Mouse (Mus musculus): ENCODE measurements around the gene Arpin. TPM values are rescaled to one million over a fixed set of nuclear protein-coding genes. Genes with fewer than 3 reads are reported as not detected.
A peak's percentile ranks its signal among the peaks of the same experiment; 100 is the strongest.

Arpin gene
- total and polyA plus RNA-seq, 3 experiments = not detected

- Histone ChIP-seq H3K27ac (ENCODE audit: insufficient read depth, low read depth) (no peak overlapping the region), H3K4me2 (ENCODE audit: insufficient read depth, low read depth, poor library complexity, severe bottlenecking) (no peak overlapping the region), H3K27me3 (replicated peaks) (peaks cover 2% of the 10 kb centered on the region), H3K4me1 (ENCODE audit: control insufficient read depth in 1 of 2, insufficient read depth in 2 of 2) (peaks cover 0 to 5% of the 10 kb centered on the region in 2 experiments; a peak in 3 of 4 replicates), H3K79me2 (replicated peaks; ENCODE audit: control insufficient read depth, extremely low read depth, insufficient read depth, poor library complexity, severe bottlenecking) (no peaks in the 10 kb centered on the region), H3K9ac (ENCODE audit: insufficient read depth, low read depth) (no peak overlapping the region), H3K9me3 (replicated peaks; ENCODE audit: low read length) (no peaks in the 10 kb centered on the region), H3K36me3 (replicated peaks in 1 of 2; ENCODE audit: control insufficient read depth in 1 of 2, insufficient read depth in 1 of 2, low read length in 1 of 2) (peaks cover 0 to 4% of the 10 kb centered on the region in 2 experiments), H3K4me3 (replicated peaks in 1 of 3; ENCODE audit: low read depth in 2 of 3, low read length in 2 of 3, poor library complexity in 1 of 3) (no peak overlapping the region)
- no peak for TF ChIP-seq SIN3A (IDR thresholded peaks at IDR 0.05; ENCODE audit: low read length)
- peak in 1 of 2 experiments; percentile 33; a peak in 2 of 4 replicates for TF ChIP-seq CTCF (conservative IDR thresholded peaks at IDR 0.05 in 1 of 2, IDR thresholded peaks at IDR 0.05 in 1 of 2; ENCODE audit: low read depth in 2 of 2, low read length in 2 of 2)
- no peak for TF ChIP-seq ZMIZ1 (IDR thresholded peaks at IDR 0.05; ENCODE audit: low read depth, low read length)
- in situ Hi-C loops (cut with MboI; ENCODE audit: low pct_ligation_motif_present, low pct_unique_long_range_greater_than_20kb, low sequenced_read_pairs) = no loop called here
- dilution Hi-C loops (cut with MboI; ENCODE audit: extremely low pct_ligation_motif_present, extremely low pct_unique_long_range_greater_than_20kb, low sequenced_read_pairs) = no loop called here
- peak; percentile 6 for DNase-seq (ENCODE audit: extremely low read depth)
These were observed 6.6 kb downstream of the Arpin start for GRCm38 (mm10) chr7:79928516-79929052.

- Histone ChIP-seq H3K9ac (ENCODE audit: insufficient read depth, low read depth) (peak within 1 kb of the TSS; percentile 96), H3K9me3 (replicated peaks; ENCODE audit: low read length) (no peaks in the 10 kb centered on the region), H3K4me3 (replicated peaks in 1 of 3; ENCODE audit: low read depth in 2 of 3, low read length in 2 of 3, poor library complexity in 1 of 3) (peak within 1 kb of the TSS; percentile 79 to 97 (median 97)), H3K4me2 (ENCODE audit: insufficient read depth, low read depth, poor library complexity, severe bottlenecking) (peak within 1 kb of the TSS; percentile 99), H3K36me3 (replicated peaks in 1 of 2; ENCODE audit: control insufficient read depth in 1 of 2, insufficient read depth in 1 of 2, low read length in 1 of 2) (peaks cover 3 to 33% of the 10 kb centered on the region in 2 experiments), H3K79me2 (replicated peaks; ENCODE audit: control insufficient read depth, extremely low read depth, insufficient read depth, poor library complexity, severe bottlenecking) (peaks cover 10% of the 10 kb centered on the region), H3K27ac (ENCODE audit: insufficient read depth, low read depth) (no peak within 1 kb of the TSS), H3K4me1 (ENCODE audit: control insufficient read depth in 1 of 2, insufficient read depth in 2 of 2) (peaks cover 0 to 26% of the 10 kb centered on the region in 2 experiments; a peak in 2 of 4 replicates), H3K27me3 (replicated peaks) (no peaks in the 10 kb centered on the region)
- dilution Hi-C loops (cut with MboI; ENCODE audit: extremely low pct_ligation_motif_present, extremely low pct_unique_long_range_greater_than_20kb, low sequenced_read_pairs) = no loop called here
- DNase-seq (ENCODE audit: extremely low read depth) = peak; percentile 91
- in situ Hi-C loops (cut with MboI; ENCODE audit: low pct_ligation_motif_present, low pct_unique_long_range_greater_than_20kb, low sequenced_read_pairs) = no loop called here
- no peak; the same call in 1 of the 2 replicates for TF ChIP-seq JUN (IDR thresholded peaks at IDR 0.05; ENCODE audit: insufficient read depth, low read depth, low read length)
- TF ChIP-seq ZC3H11A (IDR thresholded peaks at IDR 0.05; ENCODE audit: low read depth, low read length) = no peak
- no peak for TF ChIP-seq NRF1 (IDR thresholded peaks at IDR 0.05; ENCODE audit: low read depth, low read length)
- TF ChIP-seq IRF4 (IDR thresholded peaks at IDR 0.05; ENCODE audit: low read depth, low read length) = peak; percentile 76; the same call in 1 of the 2 replicates
- no peak for TF ChIP-seq E2F4 (IDR thresholded peaks at IDR 0.05; ENCODE audit: insufficient replicate concordance, low read depth, low read length)
- peak; percentile 92 for TF ChIP-seq ELF1 (IDR thresholded peaks at IDR 0.05; ENCODE audit: low read depth, low read length)
- TF ChIP-seq POLR2A (IDR thresholded peaks at IDR 0.05; ENCODE audit: low read depth, low read length) = peak; percentile 76
- TF ChIP-seq JUND (conservative IDR thresholded peaks at IDR 0.05; ENCODE audit: low read depth, low read length) = no peak
- peak; percentile 85 for TF ChIP-seq TBP (conservative IDR thresholded peaks at IDR 0.05; ENCODE audit: low read depth, low read length)
- peak; percentile 77; the same call in 1 of the 2 replicates for TF ChIP-seq NELFE (IDR thresholded peaks at IDR 0.05; ENCODE audit: low read depth, low read length)
- TF ChIP-seq HCFC1 (IDR thresholded peaks at IDR 0.05; ENCODE audit: low read depth, low read length) = peak; percentile 94
- TF ChIP-seq ZMIZ1 (IDR thresholded peaks at IDR 0.05; ENCODE audit: low read depth, low read length) = peak; percentile 52; the same call in 1 of the 2 replicates
- no peak for TF ChIP-seq MAFK (IDR thresholded peaks at IDR 0.05; ENCODE audit: insufficient replicate concordance, low read length)
- 0 out of 2 replicates have a peak, but pooled peaks have one; percentile 47 for TF ChIP-seq RCOR1 (conservative IDR thresholded peaks at IDR 0.05; ENCODE audit: low read depth, low read length)
- TF ChIP-seq USF2 (conservative IDR thresholded peaks at IDR 0.05; ENCODE audit: low read depth, low read length) = no peak
- no peak for TF ChIP-seq ZNF384 (IDR thresholded peaks at IDR 0.05; ENCODE audit: low read depth, low read length)
- TF ChIP-seq USF1 (IDR thresholded peaks at IDR 0.05; ENCODE audit: low read depth, low read length) = no peak; the same call in 1 of the 2 replicates
- peak; percentile 92 for TF ChIP-seq MXI1 (IDR thresholded peaks at IDR 0.05; ENCODE audit: low read depth, low read length)
- peak; percentile 89 for TF ChIP-seq MAX (IDR thresholded peaks at IDR 0.05; ENCODE audit: low read length)
- TF ChIP-seq GABPA (IDR thresholded peaks at IDR 0.05; ENCODE audit: insufficient replicate concordance, low read depth, low read length) = no peak; the same call in 1 of the 2 replicates
- TF ChIP-seq ETS1 (conservative IDR thresholded peaks at IDR 0.05; ENCODE audit: low read depth, low read length) = no peak; the same call in 1 of the 2 replicates
- TF ChIP-seq UBTF (IDR thresholded peaks at IDR 0.05; ENCODE audit: low read depth, low read length) = peak; percentile 91
- no peak for TF ChIP-seq EP300 (IDR thresholded peaks at IDR 0.05; ENCODE audit: low read length)
- TF ChIP-seq CTCF (conservative IDR thresholded peaks at IDR 0.05 in 1 of 2, IDR thresholded peaks at IDR 0.05 in 1 of 2; ENCODE audit: low read depth in 2 of 2, low read length in 2 of 2) = no peak
- no peak for TF ChIP-seq MAZ (IDR thresholded peaks at IDR 0.05; ENCODE audit: low read depth, low read length)
- peak; percentile 56; the same call in 1 of the 2 replicates for TF ChIP-seq CHD2 (IDR thresholded peaks at IDR 0.05; ENCODE audit: low read length)
- TF ChIP-seq SIN3A (IDR thresholded peaks at IDR 0.05; ENCODE audit: low read length) = peak; percentile 98
- TF ChIP-seq RAD21 (IDR thresholded peaks at IDR 0.05; ENCODE audit: low read depth, low read length) = no peak
- peak; percentile 59; the same call in 1 of the 2 replicates for TF ChIP-seq MEF2A (IDR thresholded peaks at IDR 0.05; ENCODE audit: borderline replicate concordance, low read depth, low read length)
- TF ChIP-seq BHLHE40 (IDR thresholded peaks at IDR 0.05; ENCODE audit: low read depth, low read length) = no peak
These were observed 14.7 kb downstream of the Arpin start, which contains the start of gene Ap3s2 for GRCm38 (mm10) chr7:79920344-79920983. Ap3s2 (minus strand) TSS chr7:79920649.
